Mouse (Mus musculus) layer of hippocampus, adult 11-12 months (tissue): ENCODE data around the gene Cd209b.

Source experiments
- DNase-seq: peaks from one replicate; pipeline ENCODE4 v3.0.0; 2022; ENCODE audit warnings: low spot score

Gene Cd209b

DNA sequence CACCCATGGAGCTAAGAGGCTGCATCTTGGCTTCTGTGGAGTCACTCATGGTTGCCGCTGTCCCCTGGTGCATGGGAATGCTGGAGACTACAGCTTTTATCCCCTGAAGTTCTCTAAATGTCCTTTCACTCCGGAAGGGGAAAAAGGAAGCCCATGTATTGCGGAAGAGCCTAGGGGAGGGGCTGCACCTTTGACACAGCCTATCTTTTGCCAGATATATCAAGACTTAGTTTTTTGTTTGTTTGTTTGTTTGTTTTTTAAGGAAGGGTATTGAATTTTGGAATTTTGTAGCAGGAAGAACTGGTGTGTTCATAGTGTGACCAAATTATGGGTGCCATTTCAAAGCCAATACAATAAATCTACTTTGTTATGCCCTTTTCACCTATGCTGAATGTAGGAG is at the start of gene Cd209b:
TSS of gene Cd209b (minus strand) at position 101 of the 400 bp plus-strand sequence.
- DNase-seq, result no peak

- DNase-seq, result peak; percentile 4
Measured at GRCm38 (mm10) chr8:3956037-3956436, 29.4 kb upstream of the Cd209b start.

DNA sequence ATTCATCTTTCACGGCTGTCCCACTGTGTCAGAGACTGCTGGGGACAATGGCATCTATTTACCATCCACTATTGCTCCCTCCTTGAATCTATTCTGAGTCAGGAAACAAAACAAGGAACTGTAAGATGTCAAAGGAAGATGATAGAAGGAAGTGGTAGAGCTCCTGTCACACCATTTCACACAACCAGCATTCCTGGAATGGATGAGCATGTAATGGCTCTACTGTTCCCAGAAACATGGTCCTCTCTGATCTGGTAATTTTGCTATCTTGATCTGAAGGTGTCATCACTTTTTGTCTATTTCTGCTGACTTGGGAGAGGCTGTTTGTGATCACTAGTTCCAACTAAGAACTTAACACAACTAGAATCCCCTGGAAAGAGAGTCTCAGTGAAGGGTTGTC is 28.0 kb upstream of the Cd209b start, which contains the start of gene Cd209c:
TSS of gene Cd209c (minus strand) at position 101 of the 400 bp plus-strand sequence.
- no peak for DNase-seq

GRCm38 (mm10) chr8:3940023-3940422 is 13.4 kb upstream of the Cd209b start:
- no peak for DNase-seq

GRCm38 (mm10) chr8:3878455-3878854 is 48.2 kb downstream of the Cd209b start, which contains the start of gene Cd209d:
Gene Cd209d, minus strand, starts transcription at chr8:3878555.
- DNase-seq, result no peak

DNA sequence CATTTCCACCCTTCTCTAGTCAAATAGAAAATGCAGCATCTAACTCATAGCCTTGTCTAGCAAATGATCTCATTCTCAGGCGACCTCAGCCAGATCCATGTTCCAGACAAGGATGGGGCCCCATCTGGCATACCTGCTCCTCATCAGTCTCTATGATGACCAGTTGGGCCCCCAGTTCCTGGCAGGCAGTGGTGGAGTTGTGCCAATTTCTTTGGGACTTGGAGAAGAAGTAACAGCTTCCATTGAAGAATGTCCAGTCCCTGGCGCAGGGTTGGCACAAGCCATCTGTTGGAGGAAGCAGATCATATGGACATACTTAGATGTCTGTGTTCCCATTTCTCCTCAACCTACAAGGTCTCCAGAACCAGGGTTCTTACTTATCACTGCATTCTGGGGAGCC is 50.5 kb downstream of the Cd209b start:
- DNase-seq, result no peak
